Mouse (Mus musculus) bone marrow, adult 2 months (tissue): ENCODE data around the gene Rps19.
A peak's percentile ranks its signal among the peaks of the same experiment; 100 is the strongest.

Experiments used
- CTCF ChIP-seq: fragments of 200-500 bp; IDR thresholded peaks from 2 replicates; pipeline ENCODE4 v1.5.1; 2011; ENCODE audit warnings: low read length, control low read depth; ENCODE audit not compliant: control insufficient read depth, insufficient read depth
- POLR2A ChIP-seq: fragments of 200-500 bp; IDR thresholded peaks from 2 replicates; pipeline ENCODE4 v1.6.1; 2011; ENCODE audit warnings: low read depth, mild to moderate bottlenecking, control low read depth, low read length, borderline replicate concordance; ENCODE audit not compliant: control insufficient read depth

DNA sequence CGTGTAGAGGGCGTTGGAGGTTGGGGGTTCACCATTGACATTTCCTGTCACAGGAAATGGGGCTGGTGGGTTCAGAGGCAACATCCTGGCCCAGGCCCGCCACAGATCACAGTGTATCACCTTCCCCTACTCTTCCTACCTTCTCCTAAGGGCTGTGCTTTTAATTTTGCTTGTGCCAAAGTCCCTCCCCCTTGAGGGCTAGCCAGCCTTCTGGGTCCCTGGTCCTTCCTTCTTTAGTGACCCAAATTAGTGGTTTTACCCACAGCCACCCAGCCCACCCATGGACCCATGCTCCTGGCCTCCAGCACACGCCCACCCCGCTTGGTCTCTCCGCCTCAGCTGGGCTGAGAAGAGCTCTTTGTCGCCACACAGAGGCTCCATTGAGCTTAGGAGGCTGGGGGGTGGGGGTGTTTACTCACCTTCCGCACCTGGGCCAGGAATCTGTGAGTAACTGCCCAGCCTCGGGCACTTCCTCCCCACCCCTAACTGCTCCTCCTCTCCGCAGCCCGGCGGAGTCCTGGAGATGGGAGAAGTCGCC lies 23.1 kb downstream of the Rps19 start:
- peak; percentile 19; the same call in 1 of the 2 replicates for TF ChIP-seq CTCF
- no peak for TF ChIP-seq POLR2A
